Mouse (Mus musculus) forebrain, embryonic 10.5 days (tissue): ENCODE measurements around the gene Slc30a2. TPM values are rescaled to one million over a fixed set of nuclear protein-coding genes. Genes with fewer than 3 reads are reported as not detected.
"Not testable (repeated sequence)": the region's sequence is repeated elsewhere in the genome, so short reads cannot be mapped to it uniquely, and the experiment has no call there.

ENCODE experiments used
- DNase-seq: peaks from one replicate; pipeline ENCODE4 v3.0.0-alpha.2; 2017; ENCODE audit warnings: low spot score; ENCODE audit errors: extremely low spot score
- H3K27ac ChIP-seq: fragments of 300-500 bp; sonication (generic); 2 replicates; pipeline ENCODE4 v1.5.1; 2016; ENCODE audit warnings: mild to moderate bottlenecking
- H3K27me3 ChIP-seq: fragments of 300-500 bp; sonication (generic); 2 replicates; pipeline ENCODE4 v1.6.1; 2016; ENCODE audit warnings: mild to moderate bottlenecking; ENCODE audit not compliant: poor library complexity, severe bottlenecking
- H3K36me3 ChIP-seq: fragments of 300-500 bp; sonication (generic); replicated peaks from 2 replicates; pipeline ENCODE4 v1.6.1; 2016; ENCODE audit warnings: mild to moderate bottlenecking, moderate library complexity
- H3K4me1 ChIP-seq: fragments of 300-500 bp; sonication (generic); 2 replicates; pipeline ENCODE4 v1.6.1; 2016
- H3K4me3 ChIP-seq: fragments of 300-500 bp; sonication (generic); 2 replicates; pipeline ENCODE4 v1.5.1; 2016; ENCODE audit warnings: mild to moderate bottlenecking, moderate library complexity
- H3K9me3 ChIP-seq: fragments of 300-500 bp; sonication (generic); 2 replicates; pipeline ENCODE4 v1.6.1; 2016; ENCODE audit warnings: mild to moderate bottlenecking, moderate library complexity
- WGBS: fragments of 180-500 bp; shearing (Covaris S2); methylation state at CpG from one replicate; pipeline ENCODE4 v1.1.7; 2016; 5-methylcytosine and 5-hydroxymethylcytosine counted together
- polyA plus RNA-seq: library from polyadenylated mRNA; unstranded; fragments of >200 nt; fragmentation: Nextera tagmentation; extraction: Ambion mirVana; gene quantifications from 2 replicates; pipeline ENCODE4 v1.2.1, GENCODE M21; 2016

Gene Slc30a2
- polyA plus RNA-seq, 1 experiment from 2014 or later, result not detected

DNA sequence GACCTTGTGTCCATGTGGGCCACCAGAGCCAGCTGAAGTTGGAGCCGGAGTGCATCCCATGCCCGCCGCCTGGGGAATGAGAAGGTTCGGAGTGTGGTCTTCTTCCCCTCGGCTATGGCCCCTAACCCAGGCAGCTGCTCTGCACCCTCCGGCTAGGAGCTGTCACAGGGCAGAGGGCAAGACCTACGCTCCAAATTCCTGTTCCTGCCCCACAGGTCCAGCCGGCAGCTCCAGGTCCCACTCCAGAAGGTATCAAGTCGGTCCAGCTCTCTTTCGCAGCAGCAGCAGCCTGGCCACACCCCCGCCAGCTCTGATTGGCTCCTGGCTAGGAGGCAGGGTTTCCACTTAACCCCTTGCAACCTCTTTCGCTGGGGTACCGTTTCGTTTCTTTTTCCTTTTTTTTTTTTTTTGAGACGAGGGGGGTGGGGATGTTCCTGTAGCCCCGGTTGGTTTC, 29.3 kb downstream of the Slc30a2 start:
- Histone ChIP-seq H3K36me3 (no peaks in the 10 kb centered on the region), H3K4me3 (peak overlapping the region; percentile 64), H3K4me1 (peaks cover 24% of the 10 kb centered on the region), H3K27ac (no peak overlapping the region), H3K9me3 (no peaks in the 10 kb centered on the region), H3K27me3 (peaks cover 69% of the 10 kb centered on the region)
- DNase-seq, result peak; percentile 75
- WGBS, result under 1% methylated on average over 16 of the region's 16 CpGs

DNA sequence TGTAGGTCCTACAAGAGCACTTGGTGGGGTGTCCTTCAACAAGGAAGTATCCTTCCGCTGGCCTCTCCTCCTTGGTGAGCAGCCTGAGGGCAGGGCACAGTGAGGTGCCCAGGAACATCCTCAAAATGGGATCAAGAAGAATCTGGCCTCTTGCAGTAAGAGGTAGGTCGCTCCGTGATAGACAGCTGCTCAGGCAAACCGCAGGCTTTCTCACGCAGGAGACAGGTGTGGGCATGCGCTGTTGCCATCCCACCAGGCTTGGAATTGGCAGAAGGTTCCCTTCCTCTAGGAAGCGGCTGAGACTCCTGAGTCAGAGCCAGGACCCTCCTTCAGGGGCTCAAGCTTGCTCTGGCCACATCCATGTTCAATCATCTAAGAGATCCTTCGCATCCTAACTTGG, 30.3 kb downstream of the Slc30a2 start:
- H3K27ac ChIP-seq, result no peak overlapping the region
- peaks cover 60% of the 10 kb centered on the region for H3K27me3 ChIP-seq
- no peak overlapping the region for H3K4me3 ChIP-seq
- WGBS, result 79% methylated on average over 8 of the region's 8 CpGs
- no peak for DNase-seq
- H3K4me1 ChIP-seq, result peaks cover 29% of the 10 kb centered on the region
- no peaks in the 10 kb centered on the region for H3K36me3 ChIP-seq
- no peaks in the 10 kb centered on the region for H3K9me3 ChIP-seq

DNA sequence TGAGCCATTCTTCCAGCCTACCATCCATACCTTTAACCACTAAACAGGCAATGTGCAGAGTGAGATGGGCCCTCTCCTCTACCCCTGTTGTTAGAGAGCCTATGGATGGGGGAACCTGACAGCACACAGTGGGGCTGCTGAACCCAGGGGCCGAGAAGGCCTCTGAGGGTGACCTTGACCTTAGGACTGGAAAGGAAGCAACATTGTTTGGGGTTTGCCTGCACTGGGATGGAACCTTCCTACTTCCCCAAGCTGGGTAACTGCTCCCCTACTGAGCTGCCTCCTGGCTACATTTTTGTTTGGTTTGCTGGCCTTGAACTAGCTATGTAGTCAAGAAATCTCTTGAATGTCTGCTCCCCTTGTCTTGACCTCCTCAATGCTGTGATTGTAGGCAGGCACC, 31.3 kb downstream of the Slc30a2 start:
- Histone ChIP-seq H3K27ac (no peak overlapping the region), H3K36me3 (no peaks in the 10 kb centered on the region), H3K4me1 (peaks cover 36% of the 10 kb centered on the region), H3K9me3 (no peaks in the 10 kb centered on the region), H3K4me3 (no peak overlapping the region), H3K27me3 (peaks cover 50% of the 10 kb centered on the region)
- 63% methylated on average over 1 of the region's 1 CpGs for WGBS
- no peak for DNase-seq

DNA sequence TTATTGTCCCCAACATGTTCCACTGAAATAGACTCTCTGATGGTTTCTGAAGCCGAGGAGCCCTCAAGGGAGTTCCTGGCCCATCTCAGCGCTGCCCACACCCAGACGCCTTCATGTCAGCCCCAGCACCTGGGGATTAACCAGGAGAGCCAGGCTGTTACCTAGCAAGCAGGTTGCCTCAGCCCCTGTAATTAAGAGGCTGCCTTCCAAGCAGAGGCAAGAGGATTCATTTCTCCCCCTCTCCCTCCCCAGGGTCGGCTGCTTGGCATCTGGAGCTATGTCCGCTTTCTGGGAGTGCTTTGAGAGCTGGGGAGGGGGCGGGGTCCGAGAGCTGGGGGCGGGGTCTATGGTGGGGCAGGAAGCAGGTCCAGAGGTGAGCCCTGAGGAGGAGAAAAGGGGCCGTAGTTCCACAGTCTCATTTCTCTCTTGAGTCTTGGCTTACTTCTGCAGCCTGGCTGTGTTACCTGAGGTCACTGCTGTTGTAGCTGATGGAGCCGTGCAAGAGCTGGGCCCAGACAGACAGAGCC, 35.2 kb downstream of the Slc30a2 start:
- Histone ChIP-seq H3K4me3 (no peak overlapping the region), H3K36me3 (no peaks in the 10 kb centered on the region), H3K27me3 (peaks cover 14% of the 10 kb centered on the region), H3K9me3 (no peaks in the 10 kb centered on the region), H3K27ac (0 out of 2 replicates have a peak overlapping the region, but pooled peaks have one; percentile 41), H3K4me1 (peaks cover 12% of the 10 kb centered on the region)
- 33% methylated on average over 10 of the region's 10 CpGs for WGBS
- no peak for DNase-seq

DNA sequence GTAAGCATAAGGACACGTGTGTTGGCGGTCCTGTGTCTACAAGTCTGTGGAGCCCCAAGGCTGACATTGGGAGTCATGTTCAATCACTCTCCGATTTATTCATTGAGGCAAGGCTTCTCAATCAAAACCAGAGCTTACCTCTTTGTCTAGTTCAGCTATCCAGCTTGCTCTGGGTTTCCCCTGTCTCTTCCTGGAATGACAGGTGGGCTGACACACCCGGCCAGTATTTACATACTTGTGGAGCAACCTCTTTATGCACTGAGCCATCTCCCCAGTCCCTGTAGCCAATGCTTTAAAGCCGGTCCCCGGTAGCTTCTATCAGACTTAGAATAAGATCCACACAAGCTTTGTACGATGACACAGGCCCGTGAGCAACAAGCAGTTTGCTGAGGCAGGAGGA, 36.5 kb downstream of the Slc30a2 start:
- 87% methylated on average over 8 of the region's 8 CpGs for WGBS
- Histone ChIP-seq H3K36me3 (no peaks in the 10 kb centered on the region), H3K27me3 (0 out of 2 replicates have a peak, but pooled peaks cover under 1% of the 10 kb centered on the region), H3K4me3 (no peak overlapping the region), H3K4me1 (peaks cover 12% of the 10 kb centered on the region), H3K27ac (no peak overlapping the region), H3K9me3 (no peaks in the 10 kb centered on the region)
- DNase-seq, result no peak

DNA sequence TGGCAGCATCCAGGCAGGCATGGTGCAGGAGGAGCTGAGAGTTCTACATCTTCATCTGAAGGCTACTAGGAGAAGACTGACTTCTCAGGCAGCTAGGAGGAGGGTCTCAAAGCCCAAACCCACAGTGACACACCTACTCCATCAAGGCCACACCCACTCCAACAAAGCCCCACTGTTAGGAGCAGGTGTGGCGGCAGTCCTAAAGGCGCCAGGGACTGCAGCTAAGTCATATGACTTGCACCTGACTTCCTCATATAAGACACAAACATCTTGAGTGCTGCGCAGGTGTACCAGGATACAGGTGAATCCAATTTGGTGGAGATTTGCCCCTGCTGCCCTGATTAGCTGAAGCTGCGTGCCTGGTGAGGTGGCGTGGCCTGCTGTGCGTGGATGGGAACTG, 40.8 kb downstream of the Slc30a2 start, which contains the start of gene Extl1:
TSS of gene Extl1 (minus strand) at position 101 of the 400 bp plus-strand sequence.
- not testable (repeated sequence) for H3K27ac ChIP-seq, DNase-seq, H3K9me3 ChIP-seq, H3K27me3 ChIP-seq, H3K4me3 ChIP-seq, H3K36me3 ChIP-seq, H3K4me1 ChIP-seq
- WGBS, result 98% methylated on average over 3 of the region's 6 CpGs

DNA sequence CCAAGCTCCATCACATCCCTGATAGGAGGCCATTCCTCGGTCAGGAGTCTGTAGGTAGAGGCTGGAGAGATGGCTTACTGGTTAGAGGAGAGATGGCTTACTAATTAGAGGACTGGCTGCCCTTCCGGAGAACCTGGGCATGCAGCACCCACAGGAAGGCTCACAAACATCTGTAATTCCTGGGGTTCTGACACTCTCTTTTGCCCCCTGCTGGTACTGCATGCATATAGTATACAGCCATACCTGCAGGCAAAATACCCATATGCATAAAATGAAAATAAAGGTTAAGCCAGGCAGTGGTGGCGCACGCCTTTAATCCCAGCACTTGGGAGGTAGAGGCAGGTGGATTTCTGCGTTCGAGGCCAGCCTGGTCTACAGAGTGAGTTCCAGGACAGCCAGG, 44.3 kb downstream of the Slc30a2 start:
- H3K9me3 ChIP-seq, result peaks cover 7% of the 10 kb centered on the region
- WGBS, result 78% methylated on average over 6 of the region's 6 CpGs

DNA sequence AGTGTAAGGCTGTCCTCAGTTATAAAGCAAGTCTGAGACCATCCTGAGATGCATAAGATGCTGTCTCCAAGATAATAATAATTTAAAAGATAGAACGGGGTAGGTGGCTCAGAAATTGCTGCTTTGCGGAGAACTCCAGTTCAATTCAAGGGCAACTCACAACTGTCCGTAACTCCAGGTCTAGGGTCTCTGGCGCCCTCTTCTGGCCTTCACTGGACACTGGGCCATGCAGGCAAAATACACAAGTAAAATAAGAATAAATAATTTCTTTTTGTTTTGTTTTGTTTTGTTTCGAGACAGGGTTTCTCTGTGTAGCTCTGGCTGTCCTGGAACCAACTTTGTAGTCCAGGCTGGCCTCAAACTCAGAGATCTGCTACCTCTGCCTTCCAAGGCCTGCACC, 45.4 kb downstream of the Slc30a2 start:
- Histone ChIP-seq H3K36me3 (no peaks in the 10 kb centered on the region), H3K9me3 (peaks cover 7% of the 10 kb centered on the region), H3K27me3 (no peaks in the 10 kb centered on the region), H3K27ac (no peak overlapping the region), H3K4me3 (no peak overlapping the region), H3K4me1 (peaks cover 15% of the 10 kb centered on the region)
- peak; percentile 77 for DNase-seq
- WGBS, result 26% methylated on average over 5 of the region's 5 CpGs

More for the DNA sequence above, 44.3 kb downstream of the Slc30a2 start:
- H3K27me3 ChIP-seq, result no peaks in the 10 kb centered on the region
- no peak overlapping the region for H3K27ac ChIP-seq
- H3K4me1 ChIP-seq, result peaks cover 4% of the 10 kb centered on the region
- no peak overlapping the region for H3K4me3 ChIP-seq
- DNase-seq, result no peak
- no peaks in the 10 kb centered on the region for H3K36me3 ChIP-seq

DNA sequence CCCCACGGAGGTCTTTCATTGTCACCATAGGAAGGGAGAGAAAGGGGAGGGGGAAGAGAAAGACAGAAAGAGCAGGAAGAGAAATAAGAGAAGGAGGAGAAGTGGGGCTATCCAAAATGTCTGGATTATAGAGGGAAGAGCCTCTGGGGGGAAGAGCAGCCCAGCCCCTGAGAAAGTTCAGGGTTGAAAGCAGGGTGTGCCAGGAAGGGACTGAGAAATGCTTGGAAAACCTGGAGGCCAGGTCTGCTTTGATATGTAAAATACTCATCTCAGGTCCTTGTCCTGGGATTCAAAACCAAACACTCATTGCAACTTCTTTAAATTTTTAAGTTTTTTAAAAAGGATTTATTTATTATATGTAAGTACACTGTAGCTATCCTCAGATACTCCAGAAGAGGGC, 48.7 kb downstream of the Slc30a2 start:
- DNase-seq, result no peak
- H3K27ac ChIP-seq, result no peak overlapping the region
- H3K36me3 ChIP-seq, result no peaks in the 10 kb centered on the region
- peaks cover 22% of the 10 kb centered on the region for H3K4me1 ChIP-seq
- H3K9me3 ChIP-seq, result peaks cover 7% of the 10 kb centered on the region
- WGBS, result 87% methylated on average over 1 of the region's 1 CpGs
- no peaks in the 10 kb centered on the region for H3K27me3 ChIP-seq
- H3K4me3 ChIP-seq, result no peak overlapping the region

DNA sequence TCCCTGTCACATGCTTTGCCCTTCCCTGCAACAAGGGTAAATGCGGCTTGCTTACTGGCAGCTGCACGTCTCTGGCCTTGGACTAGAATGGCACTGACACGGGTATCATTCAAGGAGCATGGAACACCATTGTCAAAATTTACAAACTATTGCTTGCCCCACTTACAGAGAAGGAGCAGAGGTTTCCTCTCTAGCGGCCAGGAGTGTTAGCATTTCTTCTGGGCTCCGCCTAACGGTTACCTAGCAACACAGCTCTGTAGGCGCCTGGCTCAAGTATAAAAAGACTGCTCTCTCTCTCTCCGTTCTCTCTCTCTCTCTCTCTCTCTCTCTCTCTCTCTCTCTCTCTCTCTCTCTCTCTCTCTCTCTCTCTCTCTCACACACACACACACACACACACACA, 49.6 kb downstream of the Slc30a2 start:
- peaks cover 29% of the 10 kb centered on the region for H3K4me1 ChIP-seq
- peak; percentile 24 for DNase-seq
- H3K36me3 ChIP-seq, result no peaks in the 10 kb centered on the region
- no peaks in the 10 kb centered on the region for H3K27me3 ChIP-seq
- no peak overlapping the region for H3K4me3 ChIP-seq
- H3K27ac ChIP-seq, result peak overlapping the region; percentile 70
- peaks cover 7% of the 10 kb centered on the region for H3K9me3 ChIP-seq
- WGBS, result 21% methylated on average over 8 of the region's 8 CpGs

DNA sequence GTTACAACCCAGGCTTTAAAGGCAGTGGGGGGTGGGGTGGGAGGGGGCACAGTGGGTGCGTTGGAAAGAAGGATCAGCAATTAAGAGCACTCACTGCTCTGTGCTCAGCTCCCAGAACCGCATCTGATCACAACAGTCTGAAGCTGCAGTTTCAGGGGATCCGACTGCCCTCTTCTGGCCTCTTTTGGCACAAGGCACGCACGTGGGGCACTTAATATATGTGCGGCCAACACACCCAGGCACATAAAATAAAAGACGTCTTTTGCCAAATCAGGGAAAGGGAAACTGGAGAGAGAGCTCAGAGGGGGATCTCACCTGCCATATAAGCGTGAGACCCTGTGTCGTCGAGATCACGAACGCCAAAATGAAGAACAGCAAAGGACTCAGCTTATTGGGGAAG, 50.0 kb downstream of the Slc30a2 start:
- Histone ChIP-seq H3K27ac (peak overlapping the region; percentile 70), H3K4me3 (no peak overlapping the region), H3K9me3 (peaks cover 7% of the 10 kb centered on the region), H3K4me1 (peaks cover 29% of the 10 kb centered on the region), H3K36me3 (no peaks in the 10 kb centered on the region), H3K27me3 (no peaks in the 10 kb centered on the region)
- DNase-seq, result peak; percentile 31
- WGBS, result 29% methylated on average over 12 of the region's 12 CpGs

DNA sequence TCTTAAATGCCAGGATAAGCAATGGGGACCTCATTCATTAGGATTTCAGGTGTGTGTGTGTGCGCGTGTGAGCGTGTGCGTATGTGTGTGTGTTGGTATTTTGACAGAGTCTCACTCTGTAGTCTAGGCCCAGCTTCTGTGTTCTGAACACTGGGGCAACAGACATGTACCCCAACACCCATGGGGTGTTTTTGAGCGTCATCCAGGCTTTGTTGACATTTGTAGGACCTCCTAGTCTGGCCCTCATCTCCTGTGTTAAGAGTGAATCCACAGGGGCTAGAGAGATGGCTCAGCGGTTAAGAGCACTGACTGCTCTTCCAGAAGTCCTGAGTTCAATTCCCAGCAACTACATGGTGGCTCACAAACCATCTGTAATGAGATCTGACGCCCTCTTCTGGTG, 52.2 kb downstream of the Slc30a2 start:
- no peaks in the 10 kb centered on the region for H3K27me3 ChIP-seq
- no peaks in the 10 kb centered on the region for H3K36me3 ChIP-seq
- H3K4me1 ChIP-seq, result peaks cover 35% of the 10 kb centered on the region
- H3K9me3 ChIP-seq, result peaks cover 7% of the 10 kb centered on the region
- no peak overlapping the region for H3K4me3 ChIP-seq
- 92% methylated on average over 7 of the region's 7 CpGs for WGBS
- DNase-seq, result no peak
- 0 out of 2 replicates have a peak overlapping the region, but pooled peaks have one; percentile 83 for H3K27ac ChIP-seq

DNA sequence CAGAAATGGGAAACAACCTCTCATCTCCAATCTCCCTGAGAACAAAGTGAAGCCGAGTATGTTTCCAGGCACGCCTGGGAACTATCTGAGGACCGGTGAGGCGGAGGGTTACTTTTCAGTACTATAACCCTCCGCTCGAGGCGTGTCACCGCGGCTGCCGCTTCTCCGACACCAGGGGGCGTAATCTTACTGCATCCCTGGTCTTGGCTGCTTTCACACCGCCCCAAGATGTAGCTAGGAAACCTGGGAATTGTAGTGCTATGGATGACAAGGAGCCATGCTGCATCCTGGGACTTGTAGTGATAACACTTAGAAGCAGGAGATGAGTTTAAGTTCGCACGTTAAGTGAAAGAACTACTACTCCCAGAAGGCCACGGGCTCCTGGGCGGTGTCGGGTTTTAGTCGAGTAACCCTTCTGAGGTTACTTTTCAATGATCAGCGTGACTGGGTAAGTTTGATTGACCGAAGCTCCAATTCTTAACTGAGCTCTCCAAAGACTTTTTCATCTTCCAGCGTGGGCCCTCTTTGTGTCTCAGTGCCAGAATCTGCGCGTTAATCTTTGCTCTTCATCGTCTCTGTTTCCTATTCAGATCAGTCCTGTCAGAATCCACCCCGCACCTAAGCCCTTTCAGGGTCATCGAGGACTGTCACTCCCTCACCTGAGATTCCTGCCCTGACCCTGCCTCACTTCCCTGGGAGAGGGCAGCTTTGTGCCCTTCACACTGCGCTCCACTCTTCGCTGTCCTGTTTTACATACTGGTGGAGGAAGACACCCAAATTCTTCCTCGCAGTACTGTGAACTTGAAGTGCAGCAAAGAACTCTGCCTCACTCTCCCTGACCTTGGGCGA, 53.2 kb downstream of the Slc30a2 start, which contains the start of gene Pafah2:
TSS of gene Pafah2 (plus strand) at position 344 of the 849 bp plus-strand sequence.
- Histone ChIP-seq H3K9me3 (peaks cover 4% of the 10 kb centered on the region), H3K36me3 (no peaks in the 10 kb centered on the region), H3K4me1 (peaks cover 45% of the 10 kb centered on the region), H3K27ac (peak within 1 kb of the TSS; percentile 83), H3K4me3 (peak within 1 kb of the TSS; percentile 58), H3K27me3 (no peaks in the 10 kb centered on the region)
- WGBS, result under 1% methylated on average over 31 of the region's 31 CpGs
- DNase-seq, result peak; percentile 91
